Mouse (Mus musculus) bone marrow, adult 2 months (tissue): ENCODE data around the gene Dcst2. TPM values are rescaled to one million over a fixed set of nuclear protein-coding genes. Genes with fewer than 3 reads are reported as not detected.

Experiments
- H3K27ac ChIP-seq: fragments of 200-500 bp; 2 replicates; pipeline ENCODE4 v1.5.1; 2012; ENCODE audit warnings: low read depth, mild to moderate bottlenecking, control low read depth, inconsistent platforms, low read length; ENCODE audit not compliant: control insufficient read depth, poor library complexity, insufficient read depth
- H3K4me1 ChIP-seq: fragments of 200-500 bp; 2 replicates; pipeline ENCODE4 v1.6.1; 2011; ENCODE audit warnings: low read length; ENCODE audit not compliant: control insufficient read depth, insufficient read depth
- H3K4me3 ChIP-seq: fragments of 200-500 bp; replicated peaks from 2 replicates; pipeline ENCODE3; 2011; ENCODE audit warnings: mild to moderate bottlenecking, low read depth, low read length, control low read depth; ENCODE audit not compliant: control insufficient read depth
- CTCF ChIP-seq: fragments of 200-500 bp; IDR thresholded peaks from 2 replicates; pipeline ENCODE4 v1.5.1; 2011; ENCODE audit warnings: low read length, control low read depth; ENCODE audit not compliant: control insufficient read depth, insufficient read depth
- POLR2A ChIP-seq: fragments of 200-500 bp; IDR thresholded peaks from 2 replicates; pipeline ENCODE4 v1.6.1; 2011; ENCODE audit warnings: low read depth, mild to moderate bottlenecking, control low read depth, low read length, borderline replicate concordance; ENCODE audit not compliant: control insufficient read depth
- WGBS: fragments of 180-500 bp; shearing (Covaris S2); methylation state at CpG from one replicate; pipeline ENCODE4 v1.1.7; 2018; 5-methylcytosine and 5-hydroxymethylcytosine counted together
- polyA plus RNA-seq: library from polyadenylated mRNA; stranded (reverse); fragments of >200 nt; gene quantifications from 2 replicates; pipeline ENCODE4 v1.2.4, GENCODE M21; 2011; ENCODE audit warnings: low replicate concordance; ENCODE audit not compliant: missing spikeins, insufficient read depth, insufficient read length

The Dcst2 gene
- polyA plus RNA-seq: 0.56 TPM in 1 of 2 replicates, not detected in the other

DNA sequence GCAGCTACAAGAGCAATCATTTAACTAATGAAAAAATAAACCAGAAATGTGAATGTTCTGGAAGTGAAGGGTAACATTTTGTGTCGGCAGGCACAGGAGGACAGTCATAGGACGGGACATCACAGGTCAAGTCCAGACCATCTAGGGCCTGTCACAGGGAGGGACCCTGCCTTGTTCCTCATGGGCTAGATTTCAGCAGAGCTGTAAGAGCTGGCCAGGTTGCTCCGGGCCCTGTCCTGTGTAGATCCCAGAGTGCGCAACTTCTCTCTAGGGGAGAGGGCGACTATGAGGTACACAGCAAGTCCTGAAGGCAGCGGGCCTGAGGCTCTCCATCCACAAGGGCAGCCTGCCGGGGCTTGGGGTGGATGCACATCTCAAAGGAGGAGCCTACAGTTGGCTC is at the start of gene Dcst2:
Dcst2 (plus strand) TSS at position 301 of the 400 bp plus-strand sequence.
- Histone ChIP-seq H3K27ac (no peak within 1 kb of the TSS), H3K4me3 (no peak within 1 kb of the TSS), H3K4me1 (no peaks in the 10 kb centered on the region; the same call in 1 of the 2 replicates)
- no peak for TF ChIP-seq POLR2A
- TF ChIP-seq CTCF: no peak
- WGBS: 85% methylated on average over 7 of the region's 7 CpGs

DNA sequence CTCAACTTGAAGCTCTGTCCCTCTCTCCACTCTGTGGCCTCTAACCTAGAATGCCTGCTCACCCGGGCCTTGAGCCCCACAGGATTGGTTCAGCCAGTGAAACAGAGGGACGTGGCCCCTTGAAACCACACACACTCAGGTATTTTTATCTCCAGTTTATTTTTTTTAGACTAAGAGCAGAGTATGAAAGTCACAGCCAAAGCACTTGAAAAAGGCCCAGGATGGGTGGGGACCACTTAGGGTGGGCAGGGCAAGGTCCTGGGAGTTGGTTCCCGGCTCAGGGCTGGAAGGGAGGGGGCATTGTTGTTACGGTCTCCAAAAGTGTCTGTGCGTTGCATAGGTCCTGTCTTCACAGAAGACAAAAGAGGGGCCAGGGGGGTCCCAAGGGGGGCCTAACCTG is 47.4 kb upstream of the Dcst2 start:
- H3K27ac ChIP-seq: no peak overlapping the region
- H3K4me3 ChIP-seq: no peak overlapping the region
- no peaks in the 10 kb centered on the region for H3K4me1 ChIP-seq
- 73% methylated on average over 5 of the region's 5 CpGs for WGBS
- TF ChIP-seq POLR2A (no peak), CTCF (no peak)

DNA sequence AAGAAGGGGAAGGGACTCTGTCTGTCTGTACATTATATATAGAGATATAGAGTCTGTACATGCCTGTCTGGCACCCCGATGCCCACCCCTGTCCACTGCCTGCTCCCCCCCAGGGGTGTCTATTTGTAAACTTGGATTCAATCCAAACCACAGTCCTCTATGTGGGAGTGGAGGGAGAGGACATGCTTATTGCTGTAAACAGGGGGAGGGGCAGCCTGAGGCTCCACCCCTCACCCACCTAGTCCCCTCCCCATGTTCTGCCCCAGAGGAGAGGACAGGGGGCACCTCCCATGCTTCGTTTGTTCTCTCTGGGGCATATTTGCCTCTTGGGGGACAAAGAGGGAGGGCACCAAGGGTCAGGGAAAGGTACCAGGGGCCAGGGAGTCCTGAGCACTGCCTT is 47.0 kb upstream of the Dcst2 start:
- Histone ChIP-seq H3K4me1 (no peaks in the 10 kb centered on the region), H3K27ac (no peak overlapping the region), H3K4me3 (no peak overlapping the region)
- no peak for TF ChIP-seq POLR2A
- no peak for TF ChIP-seq CTCF
- WGBS: 38% methylated on average over 2 of the region's 2 CpGs

DNA sequence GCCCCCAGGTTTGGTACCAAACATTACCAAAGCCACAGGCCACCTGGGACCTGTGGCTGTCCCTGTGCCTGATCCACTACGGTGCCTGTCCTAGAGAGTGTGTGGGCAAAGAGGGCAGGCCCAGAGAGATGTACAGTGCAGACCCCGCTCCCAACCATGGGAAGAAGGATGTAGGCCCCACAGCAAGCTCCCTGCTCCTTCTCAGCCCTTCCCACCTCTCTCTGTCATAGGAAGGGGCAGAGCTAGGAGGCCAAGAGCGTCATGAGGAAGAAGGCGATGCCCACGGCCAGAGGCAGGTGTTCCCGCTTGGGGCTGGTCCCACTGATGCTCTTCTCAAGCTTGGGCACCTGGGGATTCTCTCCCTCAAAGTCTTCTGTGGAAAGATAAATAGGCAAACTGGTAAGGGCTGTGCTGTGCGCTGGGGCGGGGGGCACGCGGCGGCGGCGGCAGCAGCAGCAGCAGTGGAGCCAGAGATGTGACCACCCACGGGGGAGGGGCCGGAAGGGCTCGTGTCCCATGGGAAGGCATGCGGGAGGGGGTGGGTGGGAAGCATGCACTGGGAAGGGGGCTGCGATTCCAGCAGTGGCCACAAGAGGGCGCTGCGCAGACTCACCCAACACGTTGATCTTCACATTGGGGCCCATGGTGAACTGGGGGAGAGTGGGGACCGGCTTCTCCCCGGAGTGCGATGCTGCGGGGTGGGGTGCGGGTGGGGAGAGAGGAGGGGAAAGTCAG is 46.4 kb upstream of the Dcst2 start:
- WGBS: 8% methylated on average over 26 of the region's 26 CpGs
- no peak overlapping the region for H3K27ac ChIP-seq
- H3K4me3 ChIP-seq: no peak overlapping the region
- no peaks in the 10 kb centered on the region for H3K4me1 ChIP-seq
- no peak for TF ChIP-seq POLR2A
- TF ChIP-seq CTCF: peak; percentile 87

DNA sequence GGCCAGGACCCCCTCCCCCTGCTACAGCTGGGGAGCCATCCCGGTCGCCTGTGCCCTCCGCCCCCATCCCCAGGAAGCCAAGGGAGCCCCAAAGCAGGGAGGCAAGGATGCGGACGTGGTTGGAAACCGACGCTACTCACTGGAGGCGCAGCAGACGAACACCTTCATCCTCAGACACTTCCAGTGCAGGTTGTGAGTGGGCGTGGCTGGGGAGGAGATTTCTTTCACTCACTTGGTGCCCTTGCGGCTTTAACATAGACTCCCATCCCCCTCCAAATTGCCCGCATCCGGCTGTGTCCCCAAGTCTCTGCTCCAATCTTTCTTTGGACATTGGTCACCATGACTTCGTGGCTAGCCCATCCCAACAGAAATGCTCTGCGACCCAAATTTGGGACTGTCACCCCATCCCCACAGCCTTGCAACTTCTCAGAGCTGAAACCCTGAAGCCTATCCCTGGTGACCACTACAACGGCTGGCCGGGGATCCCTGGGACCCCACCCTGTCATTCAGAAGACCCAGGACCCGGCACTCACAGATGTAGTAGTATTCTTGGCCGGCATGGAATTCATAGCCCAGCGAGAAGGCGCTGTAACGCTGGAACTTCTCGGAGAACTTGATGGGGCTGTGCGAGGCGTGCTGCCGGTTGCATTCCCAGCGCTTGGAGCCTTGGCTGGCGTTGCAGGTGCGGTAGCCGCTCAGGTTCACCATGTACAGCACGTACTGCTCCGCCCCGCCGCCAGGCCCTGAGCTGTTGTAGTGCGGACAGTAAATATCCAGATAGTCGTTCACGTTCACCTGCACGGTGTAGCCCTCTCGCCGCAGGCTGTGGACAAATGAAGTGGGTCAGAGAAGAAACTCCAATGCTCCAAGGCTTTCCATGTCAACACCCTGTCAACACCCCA is 45.6 kb upstream of the Dcst2 start:
- TF ChIP-seq CTCF: peak; percentile 5; the same call in 1 of the 2 replicates
- no peak for TF ChIP-seq POLR2A
- Histone ChIP-seq H3K4me1 (no peaks in the 10 kb centered on the region), H3K4me3 (no peak overlapping the region), H3K27ac (no peak overlapping the region)
- WGBS: 11% methylated on average over 39 of the region's 40 CpGs

DNA sequence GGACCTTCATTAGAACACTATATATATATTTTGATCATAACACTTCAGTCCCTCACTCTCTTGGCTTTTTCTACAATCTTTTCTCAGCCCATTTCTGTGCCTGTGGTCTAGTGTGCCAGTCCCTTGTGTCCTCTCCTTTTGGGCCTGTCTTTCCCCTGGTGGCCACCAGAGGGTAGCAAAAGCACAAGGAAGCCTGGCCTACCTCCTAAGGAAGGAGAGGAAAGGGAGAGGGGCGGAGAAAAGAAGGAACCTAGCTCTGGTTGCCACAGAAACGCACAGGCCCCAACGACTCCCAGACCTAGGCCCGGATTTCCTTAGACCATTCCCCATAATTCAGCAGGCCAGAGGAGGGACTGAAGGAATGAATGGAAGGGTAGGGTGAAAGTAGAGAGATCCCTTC is 44.9 kb upstream of the Dcst2 start:
- WGBS: 0% methylated on average over 4 of the region's 4 CpGs
- TF ChIP-seq POLR2A (no peak), CTCF (peak; percentile 94)
- H3K4me1 ChIP-seq: no peaks in the 10 kb centered on the region; the same call in 1 of the 2 replicates
- no peak overlapping the region for H3K4me3 ChIP-seq
- H3K27ac ChIP-seq: no peak overlapping the region

DNA sequence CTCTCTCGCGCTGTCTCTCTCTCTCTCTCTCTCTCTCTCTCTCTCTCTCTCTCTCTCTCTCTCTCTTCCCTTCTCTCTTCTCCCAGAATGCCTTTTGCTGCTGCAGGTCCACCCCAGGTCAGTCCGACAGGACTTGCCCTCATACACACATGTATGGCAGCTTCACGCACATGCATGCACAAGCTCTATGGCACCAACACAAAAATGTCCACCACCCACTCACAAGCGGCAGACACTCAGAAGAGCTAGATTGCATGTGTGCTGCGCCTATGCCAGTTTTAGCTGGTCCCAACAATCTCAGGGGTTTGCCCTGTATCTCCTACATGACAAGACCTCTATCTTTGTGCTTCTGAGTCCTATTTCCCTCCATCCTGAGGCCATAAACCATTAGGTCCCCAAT is 44.5 kb upstream of the Dcst2 start:
- H3K27ac ChIP-seq: no peak overlapping the region
- 74% methylated on average over 6 of the region's 6 CpGs for WGBS
- no peak overlapping the region for H3K4me3 ChIP-seq
- H3K4me1 ChIP-seq: peaks cover under 1% of the 10 kb centered on the region
- TF ChIP-seq CTCF (no peak), POLR2A (no peak)

DNA sequence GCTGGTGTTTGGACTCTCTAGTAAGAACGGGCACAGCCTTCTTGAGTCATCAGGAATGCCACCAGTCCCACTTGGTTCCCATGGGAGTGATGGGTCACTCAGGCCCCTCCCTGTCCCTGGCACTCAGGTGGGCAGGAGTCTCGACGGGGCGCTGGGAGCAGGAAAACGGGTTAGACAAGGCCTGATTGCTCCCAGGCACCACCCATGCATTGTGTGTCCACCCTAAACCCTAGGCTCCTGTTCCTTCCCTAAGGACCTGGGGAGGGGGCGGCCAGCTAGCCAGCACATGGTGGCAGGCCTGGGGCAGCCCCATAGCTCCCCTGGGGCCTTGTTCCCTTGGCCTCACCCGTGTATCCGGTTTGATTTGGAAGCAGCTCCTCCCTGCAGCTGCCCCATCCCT is 43.5 kb upstream of the Dcst2 start:
- WGBS: 77% methylated on average over 8 of the region's 8 CpGs
- Histone ChIP-seq H3K4me3 (no peak overlapping the region), H3K27ac (no peak overlapping the region), H3K4me1 (peaks cover 3% of the 10 kb centered on the region)
- no peak for TF ChIP-seq CTCF
- TF ChIP-seq POLR2A: no peak
